Mouse (Mus musculus) myocyte (in vitro differentiated cells): ENCODE measurements around the gene Myo16. TPM values are rescaled to one million over a fixed set of nuclear protein-coding genes. Genes with fewer than 3 reads are reported as not detected.

Experiments used
- H3K27me3 ChIP-seq: one replicate; pipeline ENCODE4 v1.6.1; 2011; ENCODE audit not compliant: control insufficient read depth, insufficient read depth, insufficient read length
- H3K36me3 ChIP-seq: one replicate; pipeline ENCODE4 v1.6.1; 2011; ENCODE audit not compliant: control insufficient read depth, insufficient read depth
- H3K4me2 ChIP-seq: one replicate; pipeline ENCODE4 v1.6.1; 2011; ENCODE audit warnings: low read depth, control low read depth
- H3K4me3 ChIP-seq: one replicate; pipeline ENCODE4 v1.5.1; 2011; ENCODE audit warnings: mild to moderate bottlenecking, control low read depth, moderate library complexity
- H3K79me2 ChIP-seq: one replicate; pipeline ENCODE4 v1.6.1; 2011; ENCODE audit not compliant: control insufficient read depth, insufficient read depth
- H3ac ChIP-seq: one replicate; pipeline ENCODE4 v1.6.1; 2011; ENCODE audit not compliant: control insufficient read depth, insufficient read length
- CEBPB ChIP-seq: IDR thresholded peaks from 2 replicates; pipeline ENCODE4 v1.6.1; 2011; ENCODE audit warnings: mild to moderate bottlenecking, moderate library complexity; ENCODE audit not compliant: poor library complexity, insufficient read depth, severe bottlenecking
- E2F4 ChIP-seq: IDR thresholded peaks from one replicate; pipeline ENCODE4 v1.6.1; 2011; ENCODE audit warnings: mild to moderate bottlenecking, control low read depth, moderate library complexity; ENCODE audit not compliant: insufficient read depth
- MAX ChIP-seq: IDR thresholded peaks from one replicate; pipeline ENCODE4 v1.6.1; 2011; ENCODE audit warnings: low read depth, mild to moderate bottlenecking, control low read depth
- MYOD1 ChIP-seq, 3 experiments: IDR thresholded peaks; one replicate each; pipeline ENCODE4 v1.6.1; 2011; ENCODE audit warnings: control low read depth in 2 of 3, low read depth in 2 of 3, mild to moderate bottlenecking in 2 of 3, moderate library complexity in 1 of 3; ENCODE audit not compliant: insufficient read length in 2 of 3, control insufficient read depth in 1 of 3
- MYOG ChIP-seq, 3 experiments: IDR thresholded peaks; one replicate each; pipeline ENCODE4 v1.6.1; 2011; ENCODE audit warnings: control low read depth in 2 of 3, low read depth in 2 of 3, mild to moderate bottlenecking in 2 of 3; ENCODE audit not compliant: insufficient read length in 2 of 3, control insufficient read depth in 1 of 3, insufficient read depth in 1 of 3
- POLR2A ChIP-seq: IDR thresholded peaks from one replicate; pipeline ENCODE4 v1.6.1; 2011; ENCODE audit warnings: low read depth, mild to moderate bottlenecking, control low read depth, moderate library complexity; ENCODE audit not compliant: insufficient read length
- POLR2AphosphoS2 ChIP-seq: IDR thresholded peaks from one replicate; pipeline ENCODE4 v1.6.1; 2011; ENCODE audit warnings: low read depth, control low read depth; ENCODE audit not compliant: insufficient read length
- REST ChIP-seq: IDR thresholded peaks from one replicate; pipeline ENCODE4 v1.6.1; 2011; ENCODE audit warnings: mild to moderate bottlenecking, control low read depth, moderate library complexity; ENCODE audit not compliant: insufficient read depth, insufficient read length
- SRF ChIP-seq: IDR thresholded peaks from one replicate; pipeline ENCODE4 v1.6.1; 2011; ENCODE audit warnings: low read depth; ENCODE audit not compliant: control insufficient read depth, insufficient read length
- TCF12 ChIP-seq: IDR thresholded peaks from one replicate; pipeline ENCODE4 v1.6.1; 2011; ENCODE audit warnings: mild to moderate bottlenecking, control low read depth; ENCODE audit not compliant: poor library complexity, insufficient read depth, severe bottlenecking
- TCF3 ChIP-seq: IDR thresholded peaks from one replicate; pipeline ENCODE4 v1.6.1; 2011; ENCODE audit warnings: low read depth, control low read depth; ENCODE audit not compliant: insufficient read length
- USF1 ChIP-seq: IDR thresholded peaks from one replicate; pipeline ENCODE4 v1.6.1; 2011; ENCODE audit warnings: low read depth, mild to moderate bottlenecking, control low read depth, moderate library complexity
- polyA plus RNA-seq: library from polyadenylated mRNA; unstranded; fragments of >200 nt; fragmentation: generic; extraction: Trizol; gene quantifications from one replicate; pipeline ENCODE4 v1.2.1, GENCODE M21; 2012; ENCODE audit warnings: missing spikeins

Gene Myo16
- polyA plus RNA-seq, 1 experiment = 0.01 TPM

- no peaks in the 10 kb centered on the region for H3K27me3 ChIP-seq
- TF ChIP-seq POLR2AphosphoS2 (no peak), MYOD1 (IDR thresholded peaks at IDR 0.05; ENCODE audit: control insufficient read depth in 1 of 3, insufficient read length in 2 of 3, low read depth in 2 of 3) (no peak), POLR2A (no peak), TCF3 (no peak), E2F4 (no peak), MYOG (IDR thresholded peaks at IDR 0.05; ENCODE audit: control insufficient read depth in 1 of 3, insufficient read depth in 1 of 3, insufficient read length in 2 of 3, low read depth in 2 of 3) (no peak), CEBPB (no peak), TCF12 (no peak), SRF (no peak), REST (no peak), USF1 (no peak), MAX (no peak)
- H3K36me3 ChIP-seq = no peaks in the 10 kb centered on the region
- H3K4me3 ChIP-seq = no peak overlapping the region
- H3K79me2 ChIP-seq = no peaks in the 10 kb centered on the region
- H3ac ChIP-seq = no peak overlapping the region
- no peak overlapping the region for H3K4me2 ChIP-seq
Observed at GRCm38 (mm10) chr8:10474446-10474845, 320.7 kb downstream of the Myo16 start.

GRCm38 (mm10) chr8:10479059-10479458, 325.3 kb downstream of the Myo16 start:
- TF ChIP-seq SRF = no peak
- TF ChIP-seq REST = no peak
- TF ChIP-seq POLR2AphosphoS2 = no peak
- TF ChIP-seq POLR2A = no peak
- TF ChIP-seq E2F4 = no peak
- no peak for TF ChIP-seq CEBPB
- no peak overlapping the region for H3ac ChIP-seq
- no peaks in the 10 kb centered on the region for H3K36me3 ChIP-seq
- no peaks in the 10 kb centered on the region for H3K79me2 ChIP-seq
- H3K27me3 ChIP-seq = no peaks in the 10 kb centered on the region
- no peak overlapping the region for H3K4me2 ChIP-seq
- no peak overlapping the region for H3K4me3 ChIP-seq

GRCm38 (mm10) chr8:10480850-10481249, 327.1 kb downstream of the Myo16 start:
- no peaks in the 10 kb centered on the region for H3K36me3 ChIP-seq
- no peak overlapping the region for H3K4me3 ChIP-seq
- no peak overlapping the region for H3K4me2 ChIP-seq
- H3ac ChIP-seq = no peak overlapping the region
- no peaks in the 10 kb centered on the region for H3K27me3 ChIP-seq
- no peaks in the 10 kb centered on the region for H3K79me2 ChIP-seq
- TF ChIP-seq MAX (no peak), SRF (no peak), TCF3 (no peak), E2F4 (no peak), POLR2A (no peak)

- H3K4me3 ChIP-seq = no peak overlapping the region
Observed at GRCm38 (mm10) chr8:10482064-10482463, 328.4 kb downstream of the Myo16 start.

GRCm38 (mm10) chr8:10482880-10483279, 329.2 kb downstream of the Myo16 start:
- Histone ChIP-seq H3K27me3 (no peaks in the 10 kb centered on the region), H3K4me2 (no peak overlapping the region), H3K4me3 (no peak overlapping the region), H3ac (no peak overlapping the region), H3K36me3 (no peaks in the 10 kb centered on the region), H3K79me2 (no peaks in the 10 kb centered on the region)
- no peak for TF ChIP-seq MYOD1 (IDR thresholded peaks at IDR 0.05; ENCODE audit: control insufficient read depth in 1 of 3, insufficient read length in 2 of 3, low read depth in 2 of 3)

More at GRCm38 (mm10) chr8:10482064-10482463, 328.4 kb downstream of the Myo16 start:
- no peak overlapping the region for H3ac ChIP-seq
- H3K4me2 ChIP-seq = no peak overlapping the region
- no peaks in the 10 kb centered on the region for H3K27me3 ChIP-seq
- H3K36me3 ChIP-seq = no peaks in the 10 kb centered on the region
- TF ChIP-seq E2F4 (no peak), TCF3 (no peak), SRF (no peak), MAX (no peak), POLR2AphosphoS2 (no peak), MYOG (IDR thresholded peaks at IDR 0.05; ENCODE audit: control insufficient read depth in 1 of 3, insufficient read depth in 1 of 3, insufficient read length in 2 of 3, low read depth in 2 of 3) (no peak), POLR2A (no peak), MYOD1 (IDR thresholded peaks at IDR 0.05; ENCODE audit: control insufficient read depth in 1 of 3, insufficient read length in 2 of 3, low read depth in 2 of 3) (no peak), REST (no peak), CEBPB (no peak)
- H3K79me2 ChIP-seq = no peaks in the 10 kb centered on the region

- H3K4me3 ChIP-seq = no peak overlapping the region
- H3K36me3 ChIP-seq = no peaks in the 10 kb centered on the region
- no peaks in the 10 kb centered on the region for H3K79me2 ChIP-seq
- H3K27me3 ChIP-seq = no peaks in the 10 kb centered on the region
- TF ChIP-seq CEBPB = no peak
- TF ChIP-seq POLR2AphosphoS2 = no peak
- no peak for TF ChIP-seq REST
- no peak for TF ChIP-seq TCF3
- no peak for TF ChIP-seq USF1
- no peak for TF ChIP-seq MYOG (IDR thresholded peaks at IDR 0.05; ENCODE audit: control insufficient read depth in 1 of 3, insufficient read depth in 1 of 3, insufficient read length in 2 of 3, low read depth in 2 of 3)
- no peak for TF ChIP-seq E2F4
- TF ChIP-seq POLR2A = no peak
- no peak for TF ChIP-seq MAX
- no peak for TF ChIP-seq TCF12
- no peak for TF ChIP-seq MYOD1 (IDR thresholded peaks at IDR 0.05; ENCODE audit: control insufficient read depth in 1 of 3, insufficient read length in 2 of 3, low read depth in 2 of 3)
- TF ChIP-seq SRF = no peak
- no peak overlapping the region for H3K4me2 ChIP-seq
- no peak overlapping the region for H3ac ChIP-seq
Observed at GRCm38 (mm10) chr8:10483841-10484240, 330.1 kb downstream of the Myo16 start.
